Mouse (Mus musculus) hindbrain, embryonic 10.5 days (tissue): ENCODE measurements around the gene Tmem79. TPM values are rescaled to one million over a fixed set of nuclear protein-coding genes. Genes with fewer than 3 reads are reported as not detected.
"Not testable (repeated sequence)": the region's sequence is repeated elsewhere in the genome, so short reads cannot be mapped to it uniquely, and the experiment has no call there.

Experiments used
- DNase-seq: peaks from one replicate; pipeline ENCODE4 v3.0.0-alpha.2; 2017; ENCODE audit warnings: low spot score
- H3K27ac ChIP-seq: fragments of 300-500 bp; sonication (generic); 2 replicates; pipeline ENCODE4 v1.5.1; 2016; ENCODE audit warnings: mild to moderate bottlenecking, moderate library complexity
- H3K27me3 ChIP-seq: fragments of 300-500 bp; sonication (generic); 2 replicates; pipeline ENCODE4 v1.6.1; 2016; ENCODE audit warnings: mild to moderate bottlenecking; ENCODE audit not compliant: poor library complexity, insufficient read depth, severe bottlenecking
- H3K36me3 ChIP-seq: fragments of 300-500 bp; sonication (generic); 2 replicates; pipeline ENCODE4 v1.6.1; 2016; ENCODE audit warnings: mild to moderate bottlenecking, moderate library complexity
- H3K4me1 ChIP-seq: fragments of 300-500 bp; sonication (generic); replicated peaks from 2 replicates; pipeline ENCODE4 v1.6.1; 2016; ENCODE audit warnings: mild to moderate bottlenecking
- H3K4me3 ChIP-seq: fragments of 300-500 bp; sonication (generic); 2 replicates; pipeline ENCODE4 v1.5.1; 2016; ENCODE audit warnings: mild to moderate bottlenecking, moderate library complexity
- H3K9me3 ChIP-seq: fragments of 300-500 bp; sonication (generic); 2 replicates; pipeline ENCODE4 v1.6.1; 2016; ENCODE audit warnings: mild to moderate bottlenecking, moderate library complexity
- WGBS: fragments of 180-500 bp; shearing (Covaris S2); methylation state at CpG from one replicate; pipeline ENCODE4 v1.1.7; 2016; 5-methylcytosine and 5-hydroxymethylcytosine counted together
- polyA plus RNA-seq: library from polyadenylated mRNA; unstranded; fragments of >200 nt; fragmentation: Nextera tagmentation; extraction: Ambion mirVana; gene quantifications from 2 replicates; pipeline ENCODE4 v1.2.1, GENCODE M21; 2016

Gene Tmem79
- polyA plus RNA-seq, 1 experiment from 2014 or later, result 1.5 TPM

DNA sequence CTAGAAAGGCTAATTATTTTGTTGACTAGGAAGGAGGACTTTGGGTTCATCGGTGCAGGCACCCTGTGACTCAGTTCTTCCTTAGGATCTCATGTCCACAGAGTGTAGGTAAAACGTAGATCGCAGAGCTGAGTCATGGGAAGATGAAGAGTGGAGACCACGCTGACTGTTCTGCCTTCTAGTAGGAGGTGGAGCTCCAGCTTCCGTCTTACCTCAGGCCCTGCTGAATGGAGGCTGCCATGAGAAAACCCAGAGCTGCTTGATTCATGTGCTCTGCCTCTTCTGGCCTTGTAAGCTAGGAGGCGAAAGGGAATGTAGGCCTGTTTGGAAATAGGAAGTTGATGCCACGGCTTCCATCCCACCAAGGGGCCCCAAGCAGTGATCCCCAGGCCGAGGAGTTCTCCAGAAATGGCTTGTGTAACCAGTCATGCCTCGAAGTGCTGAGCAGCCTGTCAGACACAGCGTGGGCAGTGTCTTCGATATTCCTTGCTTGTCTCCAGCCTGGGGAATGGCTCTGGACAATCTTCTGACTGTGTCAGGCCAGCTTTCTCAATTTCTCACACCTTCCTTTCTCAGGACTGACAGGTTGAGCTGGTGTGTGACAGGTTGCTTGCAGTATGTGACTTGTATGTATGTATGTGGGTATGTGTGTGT lies 1.5 kb upstream of the Tmem79 start:
- WGBS, result 86% methylated on average over 11 of the region's 11 CpGs
- no peaks in the 10 kb centered on the region for H3K9me3 ChIP-seq
- H3K4me3 ChIP-seq, result peak overlapping the region; percentile 99
- H3K36me3 ChIP-seq, result peaks cover 39% of the 10 kb centered on the region
- H3K27me3 ChIP-seq, result no peaks in the 10 kb centered on the region
- H3K4me1 ChIP-seq, result peaks cover 42% of the 10 kb centered on the region
- H3K27ac ChIP-seq, result no peak overlapping the region
- no peak for DNase-seq

DNA sequence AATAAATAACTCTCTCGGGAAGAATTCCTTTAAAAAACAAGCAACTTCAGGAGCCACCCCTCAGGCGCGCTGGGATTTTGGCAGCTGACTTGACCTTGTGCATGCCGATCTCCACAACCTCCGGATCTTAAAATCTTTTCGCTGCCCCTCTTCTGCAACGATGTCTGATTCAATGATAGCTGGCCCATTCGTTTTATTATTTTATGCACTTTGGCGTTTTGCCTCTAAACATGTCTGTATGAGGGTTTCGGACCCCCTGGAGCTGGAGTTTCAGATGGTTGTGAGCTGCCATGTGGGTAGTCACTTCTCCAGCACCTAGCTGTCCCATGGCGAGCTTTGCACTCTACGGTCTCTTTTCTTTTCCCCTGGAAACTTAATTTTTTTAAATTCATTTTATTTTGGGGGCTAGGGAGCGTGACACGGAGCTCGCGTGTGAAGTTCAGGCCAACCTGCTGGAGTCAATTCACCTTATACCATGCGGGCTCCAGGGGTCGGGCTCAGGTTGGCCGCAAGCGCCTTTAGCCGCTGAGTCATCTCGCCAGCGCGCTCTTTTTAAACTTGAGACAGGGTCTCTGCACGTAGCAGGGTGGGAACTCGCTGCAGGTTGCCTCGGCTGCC lies 403 bp downstream of the Tmem79 start:
- no peaks in the 10 kb centered on the region for H3K27me3 ChIP-seq
- H3K9me3 ChIP-seq, result no peaks in the 10 kb centered on the region
- 3% methylated on average over 27 of the region's 27 CpGs for WGBS
- peaks cover 45% of the 10 kb centered on the region for H3K4me1 ChIP-seq
- H3K36me3 ChIP-seq, result peaks cover 23% of the 10 kb centered on the region
- peak overlapping the region; percentile 100 for H3K27ac ChIP-seq
- no peak for DNase-seq
- H3K4me3 ChIP-seq, result peak overlapping the region; percentile 99

DNA sequence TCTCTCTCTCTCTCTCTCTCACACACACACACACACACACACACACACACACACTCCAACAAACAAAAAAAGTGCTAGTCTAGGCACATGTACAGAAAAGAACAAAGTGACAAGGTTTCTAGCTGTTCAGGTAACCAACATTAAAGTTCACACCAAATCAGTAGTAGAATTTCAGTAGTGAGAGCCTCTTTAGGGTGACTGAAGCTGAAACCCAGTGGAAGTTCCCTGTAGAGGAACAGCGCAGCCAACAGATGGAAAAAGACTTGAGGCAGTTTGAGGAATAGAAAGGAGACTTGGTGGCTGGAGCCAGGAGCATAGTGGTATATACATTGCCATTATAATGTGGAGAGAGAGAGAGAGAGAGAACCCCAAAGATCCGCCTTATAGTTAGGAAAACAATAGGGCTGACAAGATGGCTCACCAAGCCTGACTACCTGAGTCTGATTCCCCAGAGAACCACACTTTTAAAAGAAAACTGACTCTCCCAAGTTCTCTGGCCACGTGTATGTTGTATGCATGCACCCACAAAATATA lies 979 bp downstream of the Tmem79 start:
- no peak for DNase-seq
- 33% methylated on average over 3 of the region's 3 CpGs for WGBS
- Histone ChIP-seq H3K36me3 (peaks cover 26% of the 10 kb centered on the region), H3K27ac (peak overlapping the region; percentile 100), H3K27me3 (no peaks in the 10 kb centered on the region), H3K9me3 (no peaks in the 10 kb centered on the region), H3K4me3 (peak overlapping the region; percentile 99), H3K4me1 (peaks cover 45% of the 10 kb centered on the region)

DNA sequence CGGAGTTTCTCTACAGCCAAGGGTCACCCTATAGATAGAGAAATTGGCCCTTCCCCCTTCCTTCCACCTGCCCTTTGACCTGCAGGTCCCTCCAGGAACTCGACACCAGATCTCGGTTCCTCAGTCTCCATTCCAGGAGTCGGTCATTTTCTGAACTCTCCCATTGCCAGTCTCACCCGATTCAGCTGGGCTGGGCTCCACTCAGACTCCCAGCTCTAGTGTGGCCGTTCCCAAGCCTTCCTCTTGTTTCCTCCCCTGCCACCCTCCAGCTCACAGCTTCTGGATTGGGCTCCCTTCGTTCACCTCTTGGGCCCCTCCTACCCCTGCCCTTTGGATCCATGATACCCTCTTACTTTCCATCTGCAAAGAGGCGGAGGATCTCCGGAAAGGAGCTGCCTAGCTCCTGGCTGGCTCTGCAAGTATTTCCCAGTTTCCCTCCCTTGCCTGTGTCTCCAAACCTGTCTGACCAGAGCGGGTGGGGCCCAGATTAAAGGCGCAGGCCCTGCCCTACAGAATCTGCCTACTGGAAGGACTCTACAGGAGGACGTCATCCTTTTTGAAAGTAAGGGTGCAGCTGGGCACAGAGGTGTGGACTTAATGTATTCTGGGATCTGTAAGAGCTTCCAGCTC lies 1.8 kb downstream of the Tmem79 start:
- 56% methylated on average over 12 of the region's 12 CpGs for WGBS
- H3K27ac ChIP-seq, result 0 out of 2 replicates have a peak overlapping the region, but pooled peaks have one; percentile 36
- H3K36me3 ChIP-seq, result peaks cover 34% of the 10 kb centered on the region
- peak overlapping the region; percentile 14 for H3K4me3 ChIP-seq
- H3K9me3 ChIP-seq, result no peaks in the 10 kb centered on the region
- H3K27me3 ChIP-seq, result no peaks in the 10 kb centered on the region
- DNase-seq, result no peak
- H3K4me1 ChIP-seq, result peaks cover 45% of the 10 kb centered on the region

DNA sequence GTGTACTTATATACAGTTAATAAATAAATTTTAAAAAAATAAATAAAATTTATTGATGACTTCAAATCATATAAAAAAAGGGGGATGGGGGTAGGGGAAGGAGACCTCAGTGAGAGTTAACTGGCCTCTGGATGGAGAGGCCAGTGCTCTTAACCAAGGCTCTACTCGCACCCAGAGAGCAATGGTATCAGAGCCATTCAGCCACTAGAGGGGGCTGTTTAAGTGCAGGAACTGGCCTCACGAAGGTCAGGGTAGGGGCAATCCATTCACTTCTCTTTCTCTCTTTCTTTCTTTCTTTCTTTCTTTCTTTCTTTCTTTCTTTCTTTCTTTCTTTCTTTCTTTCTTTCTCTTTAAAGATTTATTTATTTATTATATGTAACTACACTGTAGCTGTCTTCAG lies 4.7 kb downstream of the Tmem79 start:
- H3K27me3 ChIP-seq, result no peaks in the 10 kb centered on the region
- WGBS, result 40% methylated on average over 2 of the region's 2 CpGs
- no peak overlapping the region for H3K4me3 ChIP-seq
- peak; percentile 39 for DNase-seq
- H3K9me3 ChIP-seq, result no peaks in the 10 kb centered on the region
- H3K36me3 ChIP-seq, result peaks cover 46% of the 10 kb centered on the region
- H3K4me1 ChIP-seq, result peaks cover 31% of the 10 kb centered on the region
- no peak overlapping the region for H3K27ac ChIP-seq

DNA sequence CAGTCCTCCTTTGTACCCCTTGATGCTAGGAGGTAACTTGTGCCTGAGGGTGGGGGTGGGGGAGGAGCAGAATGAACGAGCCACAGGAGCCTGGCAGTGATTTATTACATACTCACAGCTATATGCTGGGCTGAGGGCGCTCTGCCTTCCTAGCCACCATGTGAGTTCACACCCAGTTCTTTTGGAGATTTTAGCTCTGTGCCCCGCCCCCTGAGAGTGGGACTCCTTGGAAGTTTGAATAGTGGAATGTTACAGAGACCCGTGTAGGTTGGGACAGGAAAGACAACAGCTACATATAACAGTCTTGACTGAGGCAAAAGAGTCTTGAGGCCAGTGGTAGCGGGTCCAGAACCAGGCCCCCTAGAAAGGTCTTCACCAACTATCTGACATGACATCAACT lies 7.0 kb downstream of the Tmem79 start:
- H3K4me1 ChIP-seq, result peaks cover 26% of the 10 kb centered on the region
- H3K27ac ChIP-seq, result no peak overlapping the region
- H3K9me3 ChIP-seq, result no peaks in the 10 kb centered on the region
- H3K27me3 ChIP-seq, result no peaks in the 10 kb centered on the region
- no peak for DNase-seq
- no peak overlapping the region for H3K4me3 ChIP-seq
- WGBS, result 83% methylated on average over 5 of the region's 5 CpGs
- peaks cover 53% of the 10 kb centered on the region for H3K36me3 ChIP-seq

DNA sequence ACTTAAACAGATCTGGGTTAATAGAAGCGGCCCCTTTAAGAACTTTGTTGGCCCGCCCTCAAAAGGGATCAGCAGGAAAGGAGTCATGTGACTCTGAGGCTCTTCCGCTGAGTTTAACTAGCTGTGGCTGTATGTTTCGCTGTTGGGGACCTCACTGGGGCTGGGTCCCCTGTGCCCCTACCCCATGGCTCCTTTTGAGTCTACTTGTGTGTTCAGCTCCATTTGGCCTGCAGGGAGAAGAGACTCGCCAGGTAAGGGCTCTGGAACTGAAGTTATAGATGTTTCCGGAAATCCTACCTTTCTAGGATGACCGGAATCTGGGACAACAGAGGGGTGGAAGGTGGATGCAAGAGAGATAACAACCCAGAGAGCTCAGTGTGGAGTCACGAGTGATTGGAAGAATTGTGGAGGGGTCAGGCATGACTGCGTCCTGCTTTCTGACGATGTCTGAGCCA lies 11.0 kb downstream of the Tmem79 start, which contains the start of gene Glmp:
TSS of gene Glmp (plus strand) at position 73 of the 455 bp plus-strand sequence.
- no peaks in the 10 kb centered on the region for H3K9me3 ChIP-seq
- peak; percentile 61 for DNase-seq
- H3K27ac ChIP-seq, result peak within 1 kb of the TSS; percentile 83
- H3K36me3 ChIP-seq, result peaks cover 83% of the 10 kb centered on the region
- 3% methylated on average over 10 of the region's 10 CpGs for WGBS
- no peaks in the 10 kb centered on the region for H3K27me3 ChIP-seq
- peaks cover 15% of the 10 kb centered on the region for H3K4me1 ChIP-seq
- peak within 1 kb of the TSS; percentile 71 for H3K4me3 ChIP-seq

DNA sequence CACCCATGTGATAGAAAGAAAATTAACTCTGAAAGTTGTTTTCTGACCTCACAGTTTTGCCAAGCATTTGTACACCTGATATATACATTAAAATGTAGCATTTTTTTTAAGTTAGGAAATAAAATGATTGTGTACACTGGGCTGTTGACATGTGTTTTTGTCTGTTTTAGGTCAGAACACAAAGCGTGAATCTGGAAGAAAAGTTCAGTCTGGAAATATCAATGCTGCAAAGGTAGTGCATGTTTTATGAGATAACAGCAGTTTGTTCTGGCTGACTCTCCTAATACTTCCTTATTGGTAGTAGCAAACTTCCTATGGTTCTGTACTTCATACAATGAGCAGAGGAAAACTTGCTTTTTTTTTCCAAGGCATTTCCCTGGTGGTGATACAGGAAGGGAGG lies 36.8 kb downstream of the Tmem79 start:
- no peaks in the 10 kb centered on the region for H3K27me3 ChIP-seq
- peaks cover 23% of the 10 kb centered on the region for H3K4me1 ChIP-seq
- no peak for DNase-seq
- H3K27ac ChIP-seq, result no peak overlapping the region
- H3K9me3 ChIP-seq, result no peaks in the 10 kb centered on the region
- H3K4me3 ChIP-seq, result 0 out of 2 replicates have a peak overlapping the region, but pooled peaks have one; percentile 80
- peaks cover 61% of the 10 kb centered on the region for H3K36me3 ChIP-seq
- WGBS, result 97% methylated on average over 1 of the region's 1 CpGs

DNA sequence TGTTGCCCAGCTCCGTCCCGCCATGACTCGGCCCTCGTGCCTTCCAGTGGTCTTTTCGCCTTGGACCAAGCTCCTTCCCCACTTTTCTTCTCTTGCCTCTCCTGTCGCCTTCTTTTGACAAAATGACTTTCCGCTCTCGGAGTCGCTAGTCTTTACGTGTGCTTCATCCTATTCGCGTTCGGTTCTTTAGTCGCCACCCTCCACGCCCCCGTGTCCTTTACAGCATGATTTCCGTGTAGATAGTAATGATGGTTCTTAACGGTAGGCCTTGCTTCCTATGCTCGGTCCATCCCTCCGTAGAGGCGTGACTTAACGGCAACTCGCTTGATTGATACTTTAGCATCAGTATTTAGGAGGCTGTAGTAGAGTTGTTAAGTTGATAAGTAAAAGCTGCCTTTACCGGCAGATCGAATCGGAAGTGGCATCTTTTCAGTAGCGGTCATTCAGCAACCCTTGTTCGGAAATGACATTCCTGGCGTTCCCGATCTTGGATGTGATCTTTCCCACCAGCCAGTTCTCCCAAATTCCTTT lies 38.6 kb downstream of the Tmem79 start:
- WGBS, result under 1% methylated on average over 30 of the region's 30 CpGs
- Histone ChIP-seq H3K36me3 (peaks cover 43% of the 10 kb centered on the region), H3K9me3 (no peaks in the 10 kb centered on the region), H3K27me3 (no peaks in the 10 kb centered on the region), H3K4me3 (peak overlapping the region; percentile 80), H3K27ac (peak overlapping the region; percentile 96), H3K4me1 (peaks cover 23% of the 10 kb centered on the region)
- no peak for DNase-seq

DNA sequence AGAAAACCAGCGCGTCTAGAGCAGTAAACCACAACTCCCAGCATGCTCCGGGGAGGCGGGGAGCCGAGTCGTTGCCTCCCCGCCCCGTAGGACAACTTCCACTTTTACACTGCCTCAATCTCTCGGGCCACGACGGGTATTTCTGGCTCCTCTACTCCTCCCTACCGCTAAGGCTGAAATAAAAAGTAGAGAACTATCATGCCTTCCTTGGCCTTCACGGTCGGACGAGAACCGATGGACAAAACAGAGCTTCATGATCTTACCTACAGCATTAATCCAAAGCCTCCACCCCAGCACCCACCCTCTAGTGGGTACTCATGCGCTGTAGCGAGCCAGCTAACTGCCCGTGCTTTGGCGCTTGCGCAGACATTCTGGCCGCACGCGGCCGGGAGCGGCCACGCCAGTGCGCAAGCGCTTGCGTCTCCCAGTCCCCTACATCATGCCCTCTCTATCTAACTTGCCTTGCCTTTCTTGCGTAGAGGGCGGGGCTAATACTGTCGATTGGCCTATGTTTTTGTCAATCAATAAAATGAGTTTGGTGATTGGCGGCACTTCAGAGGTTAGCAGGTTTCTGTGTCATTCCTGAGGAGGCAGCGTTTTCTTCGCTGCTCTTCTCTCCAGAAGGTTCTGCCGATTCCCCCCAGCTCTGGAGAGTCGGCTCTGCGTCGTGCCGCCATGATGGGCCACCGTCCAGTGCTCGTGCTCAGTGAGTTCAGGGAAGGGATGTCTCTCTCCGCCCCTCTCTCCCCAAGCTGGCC lies 39.2 kb downstream of the Tmem79 start, which contains the start of the genes Tsacc and Cct3:
TSS of gene Tsacc (minus strand) at position 439 of the 758 bp plus-strand sequence.
TSS of gene Cct3 (plus strand) at position 556 of the 758 bp plus-strand sequence.
- peak; percentile 96 for DNase-seq
- H3K27ac ChIP-seq, result peak within 1 kb of the TSS; percentile 96
- peak within 1 kb of the TSS; percentile 80 for H3K4me3 ChIP-seq
- H3K4me1 ChIP-seq, result peaks cover 23% of the 10 kb centered on the region
- no peaks in the 10 kb centered on the region for H3K27me3 ChIP-seq
- peaks cover 37% of the 10 kb centered on the region for H3K36me3 ChIP-seq
- H3K9me3 ChIP-seq, result no peaks in the 10 kb centered on the region
- whole genome bisulfite sequencing, result under 1% methylated on average over 44 of the region's 44 CpGs

DNA sequence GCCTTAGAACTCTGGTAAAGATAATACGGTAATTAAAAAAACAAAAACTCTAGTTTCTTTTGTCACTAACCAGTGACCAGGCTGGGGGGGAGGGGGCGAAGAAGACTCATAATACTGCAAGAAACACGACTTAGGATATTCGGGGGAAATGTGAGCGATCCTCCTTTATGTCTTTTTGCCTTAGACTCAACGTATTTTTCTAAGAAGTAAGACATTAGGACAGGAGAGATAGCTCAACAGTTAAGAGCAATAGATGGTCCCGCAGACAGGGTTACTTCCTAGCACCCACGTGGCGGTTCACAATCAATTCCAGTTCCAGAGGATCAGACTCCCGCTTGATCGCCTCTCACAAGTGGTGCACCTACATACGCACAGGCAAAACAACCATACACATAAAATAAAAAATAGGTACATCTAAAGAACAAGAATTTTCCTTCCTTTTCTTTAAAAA lies 39.8 kb downstream of the Tmem79 start:
- no peak for DNase-seq
- 2% methylated on average over 12 of the region's 12 CpGs for WGBS

DNA sequence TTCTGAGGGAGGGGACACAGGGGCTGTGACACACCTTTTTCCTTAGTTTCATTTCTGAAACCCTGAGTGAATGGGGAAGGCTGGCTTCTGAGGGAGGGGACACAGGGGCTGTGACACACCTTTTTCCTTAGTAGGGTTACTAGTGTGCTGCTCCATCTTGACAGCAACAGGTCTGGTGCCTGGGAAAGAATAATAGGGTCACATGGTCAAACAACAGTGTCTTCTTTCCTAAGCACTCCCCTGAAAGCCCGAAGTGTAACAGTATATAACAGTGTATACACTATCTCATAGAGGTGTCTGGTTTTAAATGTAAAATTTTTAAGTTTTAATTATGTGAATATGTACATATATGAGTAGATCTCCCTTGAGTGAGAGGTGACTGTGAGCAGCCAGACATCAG lies 40.7 kb downstream of the Tmem79 start:
- WGBS, result 74% methylated on average over 1 of the region's 1 CpGs
- peaks cover 23% of the 10 kb centered on the region for H3K4me1 ChIP-seq
- H3K27me3 ChIP-seq, H3K9me3 ChIP-seq, DNase-seq: not testable (repeated sequence)
- H3K27ac ChIP-seq, result peak overlapping the region; percentile 96
- H3K4me3 ChIP-seq, result peak overlapping the region; percentile 80
- H3K36me3 ChIP-seq, result peaks cover 22% of the 10 kb centered on the region

More for the DNA sequence above, 39.8 kb downstream of the Tmem79 start:
- H3K9me3 ChIP-seq, result no peaks in the 10 kb centered on the region
- peak overlapping the region; percentile 96 for H3K27ac ChIP-seq
- no peaks in the 10 kb centered on the region for H3K27me3 ChIP-seq
- H3K36me3 ChIP-seq, result peaks cover 31% of the 10 kb centered on the region
- peak overlapping the region; percentile 80 for H3K4me3 ChIP-seq
- H3K4me1 ChIP-seq, result peaks cover 23% of the 10 kb centered on the region
